Mouse (Mus musculus) CH12F3 (cell line): ENCODE data around the gene Itgb3.
"Not testable (repeated sequence)": the region's sequence is repeated elsewhere in the genome, so short reads cannot be mapped to it uniquely, and the experiment has no call there.

ENCODE experiments used
- in situ Hi-C: fragments of 300-500 bp; cut with MboI; formaldehyde crosslinking; loops from 2 replicates; pipeline ENCODE4 v1.14.3; 2020; ENCODE audit warnings: low sequenced_read_pairs

Gene Itgb3

GRCm38 (mm10) chr11:104607491-104608245 lies at the start of gene Itgb3:
Gene Itgb3, plus strand, starts transcription at chr11:104608000.
- in situ Hi-C loops: no loop called here

GRCm38 (mm10) chr11:104558065-104558464 lies 49.7 kb upstream of the Itgb3 start:
- in situ Hi-C loops: no loop called here

- in situ Hi-C loops: no loop called here
Measured at GRCm38 (mm10) chr11:104558651-104559403, 49.0 kb upstream of the Itgb3 start.

GRCm38 (mm10) chr11:104560971-104561370 lies 46.8 kb upstream of the Itgb3 start:
- in situ Hi-C loops: no loop called here

GRCm38 (mm10) chr11:104563496-104563895 lies 44.3 kb upstream of the Itgb3 start:
- in situ Hi-C loops: no loop called here

- in situ Hi-C loops: no loop called here
Measured at GRCm38 (mm10) chr11:104565172-104565571, 42.6 kb upstream of the Itgb3 start.

- in situ Hi-C loops: no loop called here
Measured at GRCm38 (mm10) chr11:104566097-104566496, 41.7 kb upstream of the Itgb3 start.

- in situ Hi-C loops: no loop called here
Measured at GRCm38 (mm10) chr11:104566796-104567195, 41.0 kb upstream of the Itgb3 start.

GRCm38 (mm10) chr11:104567736-104568135 lies 40.1 kb upstream of the Itgb3 start:
- in situ Hi-C loops: no loop called here

- in situ Hi-C loops: no loop called here
Measured at GRCm38 (mm10) chr11:104568326-104568725, 39.5 kb upstream of the Itgb3 start.

- in situ Hi-C loops: not testable (repeated sequence)
Measured at GRCm38 (mm10) chr11:104570515-104570914, 37.3 kb upstream of the Itgb3 start.

GRCm38 (mm10) chr11:104571373-104571772 lies 36.4 kb upstream of the Itgb3 start:
- in situ Hi-C loops: not testable (repeated sequence)

- in situ Hi-C loops: no loop called here
Measured at GRCm38 (mm10) chr11:104572091-104572490, 35.7 kb upstream of the Itgb3 start.

- in situ Hi-C loops: no loop called here
Measured at GRCm38 (mm10) chr11:104572566-104572965, 35.2 kb upstream of the Itgb3 start.

- in situ Hi-C loops: no loop called here
Measured at GRCm38 (mm10) chr11:104576772-104577612, 30.8 kb upstream of the Itgb3 start.

GRCm38 (mm10) chr11:104578074-104578473 lies 29.7 kb upstream of the Itgb3 start:
- in situ Hi-C loops: no loop called here

GRCm38 (mm10) chr11:104579084-104579483 lies 28.7 kb upstream of the Itgb3 start:
- in situ Hi-C loops: no loop called here

- in situ Hi-C loops: no loop called here
Measured at GRCm38 (mm10) chr11:104579575-104579974, 28.2 kb upstream of the Itgb3 start.

- in situ Hi-C loops: no loop called here
Measured at GRCm38 (mm10) chr11:104580091-104580490, 27.7 kb upstream of the Itgb3 start.

- in situ Hi-C loops: no loop called here
Measured at GRCm38 (mm10) chr11:104580606-104581005, 27.2 kb upstream of the Itgb3 start.
